Mouse (Mus musculus) adrenal gland, postnatal 14 days (tissue): ENCODE data around the gene Plaur. TPM values are rescaled to one million over a fixed set of nuclear protein-coding genes. Genes with fewer than 3 reads are reported as not detected.
"Not testable (repeated sequence)": the region's sequence is repeated elsewhere in the genome, so short reads cannot be mapped to it uniquely, and the experiment has no call there.

ENCODE experiments used
- DNase-seq: peaks from one replicate; pipeline ENCODE4 v3.0.0; 2021; ENCODE audit warnings: mixed read lengths
- total RNA-seq: library from RNA; stranded (reverse); gene quantifications from 2 replicates; pipeline ENCODE4 v1.2.3, GENCODE M21; 2021

The Plaur gene
- total RNA-seq, 1 experiment from 2014 or later = 5.2 TPM

DNA sequence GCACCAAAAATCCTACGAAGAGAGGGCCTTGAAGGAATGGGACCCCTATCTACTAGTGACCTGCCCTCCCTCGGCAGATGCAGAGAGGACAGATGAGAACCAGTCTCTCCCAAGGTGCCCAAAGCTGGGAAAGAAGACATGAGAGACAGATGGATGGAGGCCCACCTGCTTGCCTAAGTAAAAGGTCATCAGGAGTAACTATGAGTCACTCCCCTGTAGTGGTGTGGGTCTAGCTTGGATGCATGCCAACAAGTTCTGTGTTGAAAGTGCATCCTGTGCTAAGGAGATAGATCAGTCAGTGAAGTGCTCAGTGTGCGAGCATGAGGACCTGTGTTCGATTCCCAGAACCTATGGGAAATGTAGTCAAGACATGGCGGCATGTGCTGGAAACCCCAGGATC is 16.6 kb downstream of the Plaur start:
- DNase-seq = no peak

DNA sequence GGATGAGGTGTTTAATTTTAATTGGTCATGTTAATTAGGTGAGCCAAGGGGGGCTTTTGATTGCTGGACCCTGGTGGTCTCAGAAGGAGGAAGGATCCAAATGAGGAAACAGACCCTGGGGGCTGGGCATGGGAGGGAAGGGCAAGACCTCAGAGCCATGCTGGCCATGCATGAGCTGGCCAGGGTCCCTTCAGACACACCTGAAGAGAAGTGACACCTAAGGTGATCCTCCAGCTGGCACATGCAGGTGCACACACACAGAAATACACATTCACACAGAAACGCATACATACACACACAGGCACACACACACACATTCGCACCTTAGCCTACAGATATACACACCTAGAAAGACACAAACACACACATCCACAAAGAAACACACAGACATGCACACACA is 17.4 kb downstream of the Plaur start:
- DNase-seq = no peak

DNA sequence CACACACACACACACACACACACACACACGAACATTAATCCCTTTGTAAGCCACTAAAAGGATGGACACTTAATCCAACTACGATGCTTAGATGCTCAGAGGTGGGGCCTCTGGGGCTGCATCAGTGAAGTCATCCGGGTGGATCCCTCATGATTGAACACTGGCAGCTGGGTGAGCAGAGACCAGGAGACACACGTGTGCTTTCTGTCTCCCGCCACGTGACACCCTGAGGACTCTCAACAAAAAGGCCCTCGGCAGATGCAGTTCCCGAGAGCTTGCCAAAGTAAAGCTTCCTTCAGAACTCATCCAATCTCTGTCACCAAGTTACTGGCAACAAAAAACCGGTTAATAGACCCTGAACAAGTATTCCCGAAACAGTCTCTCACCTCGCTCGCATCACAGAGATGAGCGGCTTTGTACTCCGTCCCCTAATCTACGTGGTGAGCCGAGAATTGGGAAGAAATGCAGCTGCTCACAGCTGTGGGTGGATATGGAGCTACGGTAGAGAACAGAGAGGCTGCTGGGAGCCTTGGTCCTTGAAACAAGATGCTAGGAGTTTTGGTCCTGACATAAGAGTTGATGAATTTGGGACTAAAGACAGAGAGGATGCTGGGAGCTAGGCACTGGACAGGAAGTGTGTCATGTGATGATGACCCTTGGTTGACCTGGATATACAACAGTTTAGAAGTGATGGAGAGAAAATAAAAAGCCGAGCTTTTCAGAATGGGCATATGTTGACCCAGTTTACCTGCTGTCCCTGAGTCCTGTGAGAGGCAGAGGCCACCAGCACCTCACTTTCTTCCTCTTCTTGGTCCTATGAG is 18.0 kb downstream of the Plaur start:
- DNase-seq = no peak

DNA sequence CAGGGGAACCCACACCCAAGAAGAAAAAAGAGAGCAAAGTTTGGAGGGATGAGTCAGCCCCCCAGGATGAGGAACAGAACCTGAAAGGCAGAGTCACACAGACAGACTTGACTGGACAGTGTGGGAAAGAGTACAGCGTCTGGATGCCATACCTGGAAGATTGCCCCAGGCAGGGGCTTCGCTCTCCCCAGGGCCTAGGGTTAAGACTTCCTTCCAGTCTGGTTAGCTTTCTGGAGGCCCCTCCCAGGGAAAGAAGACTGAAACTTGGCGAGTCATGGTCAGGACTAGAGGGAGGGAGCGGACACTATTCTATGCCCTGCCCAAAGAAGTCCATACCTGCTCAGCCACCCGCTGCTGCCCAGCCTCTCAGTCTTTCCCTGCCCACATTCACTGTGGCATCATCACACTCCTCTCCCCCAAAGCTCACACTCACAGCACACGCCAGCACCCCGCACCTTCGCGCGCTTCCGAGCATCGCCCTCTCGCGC is 18.7 kb downstream of the Plaur start:
- DNase-seq = no peak

DNA sequence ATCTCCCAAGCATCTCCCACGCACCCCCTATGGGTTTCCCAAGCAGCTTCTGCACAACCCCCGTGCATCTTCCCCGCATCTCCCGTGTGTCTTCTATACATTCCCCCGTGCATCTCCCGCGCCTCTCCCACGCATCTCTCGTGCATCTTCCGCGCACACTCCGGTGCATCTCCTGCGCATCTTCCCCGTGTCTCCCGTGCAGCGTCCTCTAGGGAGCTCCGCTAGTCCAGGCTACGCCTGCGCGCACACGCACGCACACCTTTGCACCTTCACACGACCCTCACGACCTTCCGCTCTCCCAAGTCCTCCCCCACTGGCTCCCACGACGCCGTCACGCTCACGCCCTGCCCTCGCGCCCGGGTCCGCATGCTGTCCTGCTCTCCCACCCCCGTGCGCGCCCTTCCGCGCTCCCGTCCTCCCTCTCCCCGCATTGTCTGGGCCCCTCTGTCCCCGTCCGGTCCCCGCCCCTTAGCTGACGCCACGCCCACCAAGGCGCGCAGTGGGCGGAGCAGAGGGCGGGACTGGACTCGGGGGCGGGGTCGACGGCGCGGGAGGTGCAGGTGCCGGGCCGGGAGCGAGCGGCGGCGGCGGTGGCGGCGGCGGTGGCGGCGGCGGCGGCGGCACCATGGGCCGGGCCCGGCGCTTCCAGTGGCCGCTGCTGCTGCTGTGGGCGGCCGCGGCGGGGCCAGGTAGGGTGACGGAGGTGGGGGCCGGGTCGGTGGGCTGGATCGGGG is 19.4 kb downstream of the Plaur start, which contains the start of gene Cadm4:
Cadm4 (plus strand) TSS at position 550 of the 734 bp plus-strand sequence.
- DNase-seq = peak; percentile 91

DNA sequence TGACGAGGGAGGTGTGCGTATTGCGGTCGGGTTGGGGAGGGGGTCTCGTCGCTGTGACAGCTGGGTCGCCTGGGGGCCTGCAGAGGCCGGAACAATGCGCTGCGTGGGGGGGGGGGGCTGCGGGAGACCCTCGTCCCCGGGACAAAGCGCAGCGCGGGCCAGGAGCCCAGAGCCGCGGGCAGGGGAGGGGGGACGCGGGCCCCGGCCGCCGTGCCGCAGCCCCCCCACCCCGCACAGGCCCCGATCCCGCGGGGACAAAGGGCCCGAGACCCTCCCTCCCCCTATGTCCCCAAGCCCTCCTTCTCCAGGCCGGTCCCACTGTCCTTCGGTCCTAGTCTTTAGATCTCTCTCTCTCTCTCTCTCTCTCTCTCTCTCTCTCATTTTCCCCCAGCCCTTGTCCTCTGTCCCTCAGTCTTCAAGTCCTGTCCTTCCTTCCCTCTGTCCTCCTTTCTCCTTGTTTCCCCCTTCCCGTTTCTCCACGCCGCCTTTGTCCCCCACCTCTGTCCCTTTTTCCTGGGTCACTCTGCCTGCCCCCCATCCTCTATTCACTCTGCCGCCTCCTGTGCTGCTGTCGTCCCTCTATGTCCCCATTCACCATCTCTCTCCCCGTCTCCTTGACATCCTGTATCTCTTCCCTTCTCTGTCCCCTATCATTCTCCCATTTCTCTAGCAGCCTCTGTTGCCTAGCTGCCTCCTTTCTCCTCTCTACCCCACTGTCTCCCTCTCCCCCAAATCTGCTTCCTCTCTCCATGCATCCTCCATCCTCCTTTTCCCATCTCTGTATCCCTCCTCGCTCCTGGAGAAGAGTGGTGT is 20.1 kb downstream of the Plaur start:
- DNase-seq = no peak

DNA sequence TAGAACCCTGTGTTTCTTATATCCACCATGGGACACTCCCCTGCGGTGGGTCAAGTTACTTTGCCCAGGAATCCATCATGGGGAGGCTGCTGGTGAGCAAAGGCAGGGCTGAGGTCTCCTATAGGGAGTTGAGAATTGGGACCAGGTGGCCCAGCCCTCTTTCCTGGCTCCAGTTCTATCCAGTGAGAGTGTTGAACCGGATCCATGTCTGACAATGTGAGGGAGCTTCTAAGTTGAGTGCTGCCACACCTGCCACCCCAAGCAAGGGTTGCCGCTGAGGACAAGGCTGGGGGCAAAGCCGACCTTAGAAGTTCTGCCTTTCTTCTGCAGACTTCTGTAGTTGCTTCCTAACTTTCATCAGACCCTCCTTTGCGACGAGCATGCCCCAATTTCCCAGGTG is 21.0 kb downstream of the Plaur start:
- not testable (repeated sequence) for DNase-seq

DNA sequence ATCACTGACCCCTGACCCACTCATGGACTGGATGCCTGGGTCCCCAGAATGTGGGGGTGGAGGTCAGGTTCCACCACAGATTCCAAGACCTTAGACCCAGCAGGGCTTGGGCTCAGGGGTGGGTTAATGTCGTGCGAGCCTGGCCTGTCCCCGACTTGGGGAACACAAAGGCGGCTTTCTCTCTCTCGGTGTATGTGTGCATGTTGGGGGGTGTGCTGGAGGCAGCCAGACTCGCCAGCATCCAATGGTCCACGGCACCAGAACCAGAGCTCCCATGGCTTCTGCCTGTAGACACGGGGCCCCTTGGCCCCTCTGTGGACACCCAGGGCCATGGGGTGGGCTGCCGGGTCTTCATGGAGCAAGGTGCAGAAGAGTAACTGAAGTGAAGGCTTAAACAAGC is 23.2 kb downstream of the Plaur start:
- DNase-seq = no peak

DNA sequence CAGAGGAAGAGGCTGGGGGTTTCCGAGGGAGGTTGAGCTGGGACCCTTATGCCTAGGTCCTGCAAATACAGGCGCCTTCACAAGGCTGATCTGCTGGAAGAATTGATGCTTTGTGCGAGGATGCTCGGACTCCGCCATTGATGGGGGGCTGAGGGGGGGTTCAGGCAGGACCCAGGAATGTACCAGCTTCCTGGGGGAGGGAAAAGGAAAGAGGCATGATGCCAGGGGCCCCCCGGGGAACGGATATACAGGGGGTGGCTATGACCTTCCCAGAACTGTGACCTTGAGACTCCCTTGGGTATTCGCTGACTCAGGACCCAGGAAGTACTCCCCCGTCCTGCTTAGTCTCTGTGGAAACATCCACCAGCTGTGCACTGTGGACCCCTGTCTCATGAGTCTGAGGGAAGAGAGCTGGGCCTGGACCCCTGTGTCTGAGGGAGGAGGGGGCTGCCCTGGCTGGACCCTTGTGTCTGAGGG is 24.4 kb downstream of the Plaur start:
- peak; percentile 24 for DNase-seq

DNA sequence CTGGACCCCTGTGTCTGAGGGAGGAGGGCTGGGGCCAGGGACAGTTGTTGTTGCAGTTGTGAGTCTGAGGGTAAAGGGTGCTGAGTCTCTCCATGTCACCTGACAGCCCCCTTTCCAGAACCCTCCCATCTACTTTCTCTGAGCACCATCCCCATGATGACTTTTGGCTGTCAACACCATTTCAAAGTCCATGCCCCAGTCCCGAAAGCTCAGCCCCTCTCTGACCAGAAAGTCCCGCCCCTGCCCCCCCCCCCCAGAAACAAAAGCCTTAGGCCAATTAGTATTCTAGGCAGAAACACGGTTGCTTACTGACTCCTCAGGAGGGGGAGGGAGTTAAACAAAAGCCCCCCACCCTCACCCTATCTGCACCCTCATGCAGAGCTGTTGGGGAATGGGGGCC is 25.1 kb downstream of the Plaur start:
- DNase-seq = no peak

DNA sequence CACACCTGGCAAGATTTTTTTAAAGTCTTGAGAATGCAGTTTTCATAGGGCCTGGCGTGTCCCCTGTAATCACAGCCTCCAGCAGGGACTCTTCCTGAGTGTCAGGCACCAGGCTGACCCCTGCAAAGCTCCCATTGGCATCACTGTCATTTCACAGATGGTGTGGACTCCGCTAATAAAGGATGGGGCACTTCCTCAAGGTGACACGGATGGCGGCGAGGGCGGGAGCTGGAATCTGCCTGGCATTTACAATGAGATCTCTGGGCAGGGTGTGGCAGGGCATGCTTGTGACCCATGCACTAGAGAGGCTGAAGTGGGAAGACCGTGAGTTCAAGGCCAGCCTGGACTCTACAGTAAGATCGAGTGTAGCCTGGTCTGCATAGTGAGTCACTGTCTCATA is 26.0 kb downstream of the Plaur start:
- no peak for DNase-seq

DNA sequence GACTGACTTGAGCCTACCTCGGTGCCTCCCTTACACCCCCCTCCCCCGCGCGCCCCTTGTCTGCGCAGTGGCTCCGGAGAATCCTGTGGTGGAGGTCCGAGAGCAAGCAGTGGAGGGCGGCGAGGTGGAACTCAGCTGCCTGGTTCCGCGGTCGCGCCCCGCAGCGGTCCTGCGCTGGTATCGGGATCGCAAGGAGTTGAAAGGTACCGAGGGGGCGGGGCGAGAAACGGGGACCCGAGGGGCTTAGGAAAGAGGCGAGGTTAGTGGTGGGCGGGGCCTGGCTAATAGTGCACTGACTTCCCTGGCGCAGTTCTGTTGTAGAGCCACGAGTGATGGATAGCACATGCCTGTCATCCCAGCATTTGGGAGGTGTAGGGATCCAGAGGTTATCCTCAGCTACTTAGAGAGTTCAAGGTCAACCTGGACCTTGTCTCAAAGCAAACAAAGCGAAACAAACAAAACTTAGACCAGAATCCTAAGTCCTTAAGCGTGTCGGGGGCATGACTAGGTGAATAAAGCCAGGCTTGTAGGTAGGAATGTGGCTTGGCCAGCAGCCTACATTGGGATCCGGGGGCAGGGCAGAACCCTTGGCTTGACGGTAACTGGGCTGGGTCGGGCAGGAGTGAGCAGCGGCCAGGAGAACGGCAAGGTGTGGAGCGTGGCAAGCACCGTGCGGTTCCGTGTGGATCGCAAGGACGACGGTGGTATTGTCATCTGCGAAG is 37.7 kb downstream of the Plaur start:
- DNase-seq = peak; percentile 30

DNA sequence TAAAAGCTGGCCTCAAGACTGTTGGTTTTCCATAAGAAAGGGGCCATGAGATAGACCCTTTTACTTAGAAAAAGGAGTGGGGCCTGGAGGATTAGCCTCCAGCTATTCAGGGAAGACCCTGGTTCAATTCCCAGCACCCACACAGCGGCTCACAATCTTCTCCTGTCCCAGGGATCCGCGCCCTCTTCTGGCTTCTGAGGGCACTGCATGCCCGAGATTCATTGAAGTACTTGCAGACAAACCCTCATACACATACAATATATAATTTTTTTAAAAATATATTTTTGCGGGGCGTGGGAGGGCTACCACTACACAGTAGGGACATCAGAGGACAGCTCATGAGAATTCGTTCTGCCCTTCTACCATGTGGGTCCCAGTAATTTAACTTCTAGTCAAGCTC is 38.6 kb downstream of the Plaur start:
- DNase-seq = peak; percentile 63

DNA sequence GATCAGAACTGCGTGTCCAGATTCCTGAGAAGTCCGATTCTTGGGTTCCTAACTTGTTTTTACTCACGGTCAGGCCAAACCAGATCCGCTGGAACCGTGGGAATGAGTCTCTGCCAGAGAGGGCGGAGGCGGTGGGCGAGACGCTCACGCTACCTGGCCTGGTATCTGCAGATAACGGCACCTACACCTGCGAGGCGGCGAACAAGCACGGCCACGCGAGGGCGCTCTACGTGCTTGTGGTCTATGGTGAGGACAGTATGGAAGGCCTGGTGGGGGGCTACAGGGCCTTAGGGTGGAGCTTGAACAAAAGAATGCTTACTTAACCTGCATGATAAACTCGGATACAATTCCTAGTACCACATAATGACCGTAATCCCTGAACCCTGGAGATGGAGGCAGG is 39.2 kb downstream of the Plaur start:
- peak; percentile 32 for DNase-seq

DNA sequence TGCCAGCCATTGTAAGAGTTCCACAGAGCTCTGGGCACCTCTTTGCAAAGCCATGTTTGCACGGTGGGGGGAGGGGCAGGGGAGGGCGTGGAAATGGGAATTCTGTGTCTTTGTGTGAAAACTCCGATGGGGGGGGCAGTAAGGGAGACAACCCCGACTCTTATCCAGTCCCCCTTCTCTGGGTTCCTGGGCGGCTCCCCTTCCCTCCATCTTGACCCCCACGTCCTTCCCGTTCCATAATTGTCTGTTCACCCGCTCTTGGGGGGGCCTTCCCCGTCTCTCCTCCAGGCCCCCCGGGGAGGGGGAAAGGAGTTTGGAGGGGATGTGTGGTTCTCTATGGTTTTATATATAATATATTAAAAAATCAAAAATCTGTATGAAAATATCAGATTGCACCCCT is 41.7 kb downstream of the Plaur start:
- DNase-seq = peak; percentile 9

DNA sequence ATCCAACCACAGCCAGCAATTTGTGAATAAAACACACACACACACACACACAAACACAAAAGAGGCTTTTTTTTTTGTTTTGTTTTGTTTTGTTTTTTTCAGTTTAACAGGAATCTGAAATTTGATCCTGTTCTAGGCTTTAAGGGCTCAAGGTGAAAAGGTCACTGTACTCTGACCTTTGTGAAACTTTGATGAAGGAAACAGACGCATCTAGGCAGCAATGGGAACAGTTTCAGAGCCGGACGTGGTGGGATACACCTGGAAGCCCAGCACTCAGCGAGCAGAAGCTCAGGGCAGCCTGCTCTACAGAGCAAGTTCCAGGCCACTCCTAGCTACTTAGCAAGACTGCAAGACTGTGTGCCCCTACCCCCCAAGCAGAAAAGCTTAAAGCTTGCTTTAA is 42.6 kb downstream of the Plaur start:
- DNase-seq = no peak

DNA sequence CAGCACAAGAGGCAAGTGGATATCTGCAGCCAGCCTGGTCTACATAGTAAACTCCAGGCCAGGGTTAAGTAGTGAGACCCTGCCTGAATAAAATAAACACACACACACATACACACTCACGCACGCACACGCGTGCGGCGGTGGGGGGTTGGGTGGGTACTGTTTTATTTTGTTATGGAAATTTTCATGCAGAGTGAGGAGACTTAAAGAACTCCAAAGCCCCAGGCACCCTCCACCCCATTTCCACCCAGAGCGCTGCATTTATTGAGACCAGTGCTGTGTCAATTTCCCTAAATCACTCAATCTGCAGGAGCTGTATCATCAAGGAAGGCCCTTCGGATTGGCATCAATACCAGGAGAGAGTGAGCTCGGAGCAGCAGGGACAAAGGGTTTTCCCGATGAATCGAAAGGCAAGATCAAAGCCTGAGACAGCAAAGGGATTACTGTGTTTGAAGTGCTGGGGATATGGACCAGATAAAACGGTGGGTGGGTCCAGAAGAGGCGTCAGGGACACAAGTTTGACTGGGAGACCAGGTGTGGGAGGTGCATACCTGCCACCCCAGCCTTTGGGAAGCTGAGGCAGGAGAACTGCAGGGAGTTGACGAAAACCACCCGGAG is 43.3 kb downstream of the Plaur start:
- DNase-seq = no peak

DNA sequence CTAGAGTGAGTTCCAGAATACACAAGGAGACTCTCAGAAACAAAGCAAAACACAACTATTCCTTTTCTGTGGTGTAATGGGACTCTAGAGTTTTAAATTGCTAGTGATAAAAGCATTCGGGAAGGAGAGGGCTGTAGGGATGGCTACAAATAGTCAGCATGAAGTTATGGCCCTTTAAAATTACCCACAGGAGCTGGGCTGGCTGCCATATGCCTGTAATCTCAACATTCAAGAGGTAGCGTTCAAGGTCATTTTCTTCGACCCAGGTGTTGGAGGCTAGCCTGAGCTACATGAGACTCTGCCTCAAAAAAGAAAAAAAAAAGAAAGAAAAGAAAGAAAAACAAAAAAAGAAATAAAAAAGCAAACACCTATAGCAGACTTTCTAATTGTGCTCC is 43.8 kb downstream of the Plaur start:
- no peak for DNase-seq

DNA sequence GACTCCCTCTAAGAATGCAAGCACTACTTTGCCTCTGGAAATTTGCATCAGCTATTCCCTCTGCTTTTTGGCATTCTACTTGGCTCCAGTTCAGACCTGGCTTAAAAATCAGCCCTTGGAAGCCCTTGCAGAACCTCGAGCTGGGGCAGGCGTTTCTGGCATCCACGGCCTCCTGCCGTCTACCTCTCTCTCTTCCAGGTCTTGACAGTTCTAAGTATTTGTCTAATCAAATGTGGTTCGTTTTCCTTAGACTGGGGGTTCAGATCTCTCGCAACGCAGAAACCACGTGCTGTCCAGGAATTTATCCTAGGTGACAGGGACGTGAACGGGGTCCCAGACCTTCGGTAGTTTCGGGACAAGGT is 44.2 kb downstream of the Plaur start:
- DNase-seq = peak; percentile 71

DNA sequence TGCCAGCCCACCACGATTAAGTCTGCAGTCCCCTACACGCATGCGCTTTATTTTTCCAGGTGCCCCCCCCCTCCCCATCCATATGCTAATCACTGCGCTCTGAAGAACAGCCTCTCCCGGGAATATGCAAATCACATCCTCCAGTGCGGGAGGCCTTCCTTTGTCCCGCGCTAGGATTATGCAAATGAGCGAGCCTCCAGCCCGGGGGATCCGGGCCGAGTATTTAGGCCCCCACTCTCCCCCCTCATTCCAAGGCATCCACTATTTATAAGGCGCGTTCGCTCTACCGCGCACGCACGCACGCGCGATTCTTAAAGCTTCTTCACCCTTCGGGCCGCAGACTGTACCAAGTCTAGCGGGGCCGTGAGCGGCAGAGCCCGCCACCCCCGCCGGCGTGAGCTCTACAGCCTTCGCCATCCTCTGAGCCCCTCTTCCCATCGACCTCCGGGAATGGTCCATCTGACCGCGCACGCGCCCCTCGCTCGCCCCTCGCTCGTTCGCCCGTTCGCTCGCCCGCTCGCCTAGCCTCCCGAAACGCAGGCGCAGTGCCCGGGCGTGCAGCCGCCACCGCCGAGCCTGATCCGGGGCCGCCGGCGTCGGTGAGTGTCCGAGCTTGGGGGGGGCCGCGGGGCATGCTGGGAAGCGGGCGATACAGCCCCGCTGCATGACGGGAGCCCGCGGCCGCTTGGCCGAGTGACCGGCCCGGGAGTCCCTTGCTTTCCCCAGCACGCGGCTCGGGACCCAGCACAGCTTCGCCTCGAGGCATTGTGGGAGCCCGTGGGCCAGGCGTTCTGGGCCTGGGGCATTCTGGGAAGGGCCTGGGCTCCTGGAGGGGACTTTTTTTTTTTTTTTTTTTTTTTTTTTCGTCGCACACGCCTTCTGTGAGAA is 44.8 kb downstream of the Plaur start, which contains the start of gene Zfp428:
Zfp428 (plus strand) TSS at position 169 of the 888 bp plus-strand sequence.
- DNase-seq = peak; percentile 93
